ENCODE assay signal across 8 mouse cellular contexts in the genomic region with DNA sequence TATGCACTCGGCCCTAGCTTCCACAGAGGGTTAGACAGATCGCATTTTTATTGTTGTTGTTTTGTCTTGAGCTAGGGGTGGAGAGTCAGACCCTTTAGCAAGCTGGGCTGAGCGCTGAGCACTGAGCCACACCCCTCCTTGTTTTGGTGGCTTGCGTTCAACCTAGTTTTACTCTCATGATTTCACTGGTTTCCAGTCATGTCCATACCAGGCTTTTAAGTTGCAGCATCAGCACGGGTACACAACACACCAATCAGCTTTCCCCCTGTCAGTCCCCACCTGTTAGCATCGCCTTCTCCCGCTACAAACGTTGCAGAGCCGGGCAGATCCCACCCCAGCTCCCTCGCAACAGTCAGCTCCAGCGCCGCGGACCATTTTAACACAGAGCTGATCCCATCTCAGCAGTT. TPM values are rescaled to one million over a fixed set of nuclear protein-coding genes. Genes with fewer than 3 reads are reported as not detected.
DNase-seq lines count a peak whose midpoint lies in the region; ATAC-seq and TF ChIP-seq lines count a peak whose summit lies in the region.

No protein-coding gene starts in this region.

- no peaks in the 10 kb centered on the region for H3K9me3 ChIP-seq in kidney, embryonic 15.5 days (replicated peaks)
- H3K9me3 ChIP-seq in hindbrain, postnatal 0 days (ENCODE audit: low read length) = no peaks in the 10 kb centered on the region
- H3K9me3 ChIP-seq in midbrain, embryonic 16.5 days (replicated peaks; ENCODE audit: control insufficient read depth, low read length, poor library complexity, severe bottlenecking) = no peaks in the 10 kb centered on the region

- H3K9ac ChIP-seq in kidney, embryonic 15.5 days = peak overlapping the region; percentile 64
- peak overlapping the region; percentile 37 for H3K9ac ChIP-seq in hindbrain, postnatal 0 days (replicated peaks; ENCODE audit: low read length)
- peak overlapping the region; percentile 66 for H3K9ac ChIP-seq in midbrain, embryonic 16.5 days (ENCODE audit: low read depth, low read length)

- no peak for DNase-seq in kidney, adult 9 months
- peak; percentile 1 for DNase-seq in hindbrain, postnatal 0 days (ENCODE audit: low spot score)
- DNase-seq in left cerebral cortex, postnatal 10 days (ENCODE audit: extremely low spot score in 1 of 2, low spot score in 2 of 2) = no peak
- no peak for DNase-seq in spleen, postnatal 10 days (ENCODE audit: low spot score in 2 of 2)
- no peak for DNase-seq in thymus, postnatal 10 days (ENCODE audit: low spot score in 2 of 2)

- WGBS in kidney, embryonic 15.5 days = 0% methylated on average over 13 of the region's 13 CpGs
- WGBS in hindbrain, postnatal 0 days = under 1% methylated on average over 13 of the region's 13 CpGs
- WGBS in midbrain, embryonic 16.5 days = under 1% methylated on average over 13 of the region's 13 CpGs

- peaks cover 16% of the 10 kb centered on the region for H3K4me1 ChIP-seq in kidney, embryonic 15.5 days
- H3K4me1 ChIP-seq in brown adipose tissue, adult 24 weeks (ENCODE audit: control insufficient read depth, insufficient read depth, insufficient read length, low read length) = no peaks in the 10 kb centered on the region
- H3K4me1 ChIP-seq in hindbrain, postnatal 0 days (ENCODE audit: insufficient read depth, low read length) = no peaks in the 10 kb centered on the region
- H3K4me1 ChIP-seq in midbrain, embryonic 16.5 days (ENCODE audit: control insufficient read depth, insufficient read depth, low read length) = peaks cover 9% of the 10 kb centered on the region

- peak overlapping the region; percentile 69 for H3K4me2 ChIP-seq in kidney, embryonic 15.5 days
- peak overlapping the region; percentile 89 for H3K4me2 ChIP-seq in hindbrain, postnatal 0 days (ENCODE audit: low read depth, low read length)
- peak overlapping the region; percentile 86 for H3K4me2 ChIP-seq in midbrain, embryonic 16.5 days (ENCODE audit: low read length)

- ATAC-seq in kidney, embryonic 15.5 days (replicated peaks; ENCODE audit: low FRiP score) = peak; percentile 64
- ATAC-seq in hindbrain, postnatal 0 days = 0 out of 2 replicates have a peak, but pooled peaks have one; percentile 3
- peak; percentile 19 for ATAC-seq in midbrain, embryonic 16.5 days

- H3K27ac ChIP-seq in kidney, embryonic 15.5 days = peak overlapping the region; percentile 97
- H3K27ac ChIP-seq in brown adipose tissue, adult 24 weeks (replicated peaks; ENCODE audit: low read depth, low read length) = no peak overlapping the region
- H3K27ac ChIP-seq in hindbrain, postnatal 0 days = peak overlapping the region; percentile 95
- no peak overlapping the region; the same call in 1 of the 2 replicates for H3K27ac ChIP-seq in midbrain, embryonic 16.5 days (ENCODE audit: low read length)

- no peak for TF ChIP-seq CTCF in hindbrain, postnatal 0 days (IDR thresholded peaks at IDR 0.05; ENCODE audit: low read depth)

- peak overlapping the region; percentile 85 for H3K4me3 ChIP-seq in kidney, embryonic 15.5 days (replicated peaks)
- H3K4me3 ChIP-seq in brown adipose tissue, adult 24 weeks (ENCODE audit: insufficient read depth, low read depth, low read length) = peak overlapping the region; percentile 62
- peak overlapping the region; percentile 57 for H3K4me3 ChIP-seq in hindbrain, postnatal 0 days (ENCODE audit: low read length)
- peak overlapping the region; percentile 58 for H3K4me3 ChIP-seq in midbrain, embryonic 16.5 days (ENCODE audit: low read depth, low read length)

- intact Hi-C loops in left cerebral cortex, postnatal 10 days (cut with DNase I) = no loop called here

- peaks cover 16% of the 10 kb centered on the region for H3K36me3 ChIP-seq in kidney, embryonic 15.5 days
- H3K36me3 ChIP-seq in hindbrain, postnatal 0 days (ENCODE audit: insufficient read depth, low read length) = no peaks in the 10 kb centered on the region
- no peaks in the 10 kb centered on the region for H3K36me3 ChIP-seq in midbrain, embryonic 16.5 days (ENCODE audit: control insufficient read depth, insufficient read depth, low read length)

- H3K27me3 ChIP-seq in kidney, embryonic 15.5 days = no peaks in the 10 kb centered on the region
- H3K27me3 ChIP-seq in hindbrain, postnatal 0 days (ENCODE audit: insufficient read depth, low read length) = no peaks in the 10 kb centered on the region
- no peaks in the 10 kb centered on the region for H3K27me3 ChIP-seq in midbrain, embryonic 16.5 days (ENCODE audit: control insufficient read depth, insufficient read depth, low read depth, low read length)

RNA-seq across cellular contexts. Expression of gene Ndc80, which starts 0.4 kb away (rescaled TPM):
- polyA plus RNA-seq in kidney, embryonic 15.5 days (2015; fragmentation: Nextera tagmentation; extraction: Ambion mirVana) = 52.3 TPM in 2 replicates
- polyA plus RNA-seq in brown adipose tissue, adult 24 weeks (2012; ENCODE audit: insufficient read depth, insufficient read length, missing spikeins) = not detected in 2 replicates
- total RNA-seq in hindbrain, postnatal 0 days (2014; rRNA removed) = 3.6 and 3.8 TPM in 2 replicates
- polyA plus RNA-seq in hindbrain, postnatal 0 days (2015; fragmentation: Nextera tagmentation; extraction: Ambion mirVana) = 6.8 and 9.7 TPM in 2 replicates
- polyA plus RNA-seq in midbrain, embryonic 16.5 days (2015; fragmentation: Nextera tagmentation; extraction: Ambion mirVana) = 4.4 and 5.6 TPM in 2 replicates
- 1 to 10 TPM; 1.7 to 2.0 TPM for total RNA-seq in left cerebral cortex, postnatal 10 days (2021)

RNA-seq across cellular contexts. Expression of gene Spdya, which starts 25.6 kb away (rescaled TPM):
- 0.73 and 1.2 TPM in 2 replicates for polyA plus RNA-seq in kidney, embryonic 15.5 days (2015; fragmentation: Nextera tagmentation; extraction: Ambion mirVana)
- polyA plus RNA-seq in brown adipose tissue, adult 24 weeks (2012; ENCODE audit: insufficient read depth, insufficient read length, missing spikeins) = not detected in 2 replicates
- total RNA-seq in hindbrain, postnatal 0 days (2014; rRNA removed) = 0.47 and 0.75 TPM in 2 replicates
- polyA plus RNA-seq in hindbrain, postnatal 0 days (2015; fragmentation: Nextera tagmentation; extraction: Ambion mirVana) = 2.4 and 2.8 TPM in 2 replicates
- 1.4 and 1.9 TPM in 2 replicates for polyA plus RNA-seq in midbrain, embryonic 16.5 days (2015; fragmentation: Nextera tagmentation; extraction: Ambion mirVana)
- total RNA-seq in left cerebral cortex, postnatal 10 days (2021) = 1 to 10 TPM; 1.6 TPM

RNA-seq across cellular contexts. Expression of gene Smchd1, which starts 51.2 kb away (rescaled TPM):
- polyA plus RNA-seq in kidney, embryonic 15.5 days (2015; fragmentation: Nextera tagmentation; extraction: Ambion mirVana) = 74.4 and 76.7 TPM in 2 replicates
- polyA plus RNA-seq in brown adipose tissue, adult 24 weeks (2012; ENCODE audit: insufficient read depth, insufficient read length, missing spikeins) = 7.2 and 11.8 TPM in 2 replicates
- total RNA-seq in hindbrain, postnatal 0 days (2014; rRNA removed) = 35.3 and 42.2 TPM in 2 replicates
- polyA plus RNA-seq in hindbrain, postnatal 0 days (2015; fragmentation: Nextera tagmentation; extraction: Ambion mirVana) = 33.9 and 35.4 TPM in 2 replicates
- 41.5 and 43.1 TPM in 2 replicates for polyA plus RNA-seq in midbrain, embryonic 16.5 days (2015; fragmentation: Nextera tagmentation; extraction: Ambion mirVana)
- 10 to 100 TPM; 32.6 to 33.2 TPM for total RNA-seq in left cerebral cortex, postnatal 10 days (2021)

Comparison
In these comparisons a context has a peak if more than half of its experiments do, and no peak if none do; other contexts are left out.
1. ATAC-seq: peak in every context shown above with its lines; median percentile 64 in kidney, embryonic 15.5 days; 19 in midbrain, embryonic 16.5 days; 3 in hindbrain, postnatal 0 days.
2. H3K27ac ChIP-seq: peak in kidney, embryonic 15.5 days (single experiment) and hindbrain, postnatal 0 days (single experiment); none in brown adipose tissue, adult 24 weeks (single experiment) and midbrain, embryonic 16.5 days (single experiment).
3. Peak in every context shown above with its lines, with median percentiles within 50 percentile points of each other: H3K4me2 ChIP-seq, H3K4me3 ChIP-seq and H3K9ac ChIP-seq.